27 mouse cellular contexts compared by ENCODE assay signal in genomic region chrX:121753010-121753409, GRCm38 (mm10).
DNase-seq lines count a peak whose midpoint lies in the region; ATAC-seq and TF ChIP-seq lines count a peak whose summit lies in the region.
"Had no signal": no experiment of that assay in that cellular context is flagged by ENCODE, and none has a peak within 500 bp of the region (broad histone marks: within the 10 kb centered on the region; RNA-seq: fewer than 3 reads in every experiment).

No protein-coding gene starts in this region.

- no peaks in the 10 kb centered on the region for H3K36me3 ChIP-seq in hindbrain, postnatal 0 days (ENCODE audit: insufficient read depth, low read length)
- no peaks in the 10 kb centered on the region for H3K36me3 ChIP-seq in hindbrain, embryonic 16.5 days (ENCODE audit: control insufficient read depth, insufficient read depth, low read length)
- H3K36me3 ChIP-seq in midbrain, postnatal 0 days (ENCODE audit: insufficient read depth, low read length) = no peaks in the 10 kb centered on the region
- H3K36me3 ChIP-seq in midbrain, embryonic 16.5 days (ENCODE audit: control insufficient read depth, insufficient read depth, low read length) = no peaks in the 10 kb centered on the region
- no peaks in the 10 kb centered on the region for H3K36me3 ChIP-seq in forebrain, embryonic 11.5 days (ENCODE audit: control insufficient read depth, insufficient read depth, low read length)
- H3K36me3 ChIP-seq in heart, embryonic 11.5 days (ENCODE audit: control insufficient read depth, insufficient read depth, low read length) = no peaks in the 10 kb centered on the region
- H3K36me3 ChIP-seq: embryonic facial prominence, embryonic 12.5 days; embryonic facial prominence, embryonic 15.5 days; forebrain, embryonic 12.5 days; forebrain, embryonic 15.5 days; G1E; heart, embryonic 13.5 days; intestine, embryonic 15.5 days had no signal

- no peak for TF ChIP-seq CTCF in hindbrain, postnatal 0 days (IDR thresholded peaks at IDR 0.05; ENCODE audit: low read depth)
- TF ChIP-seq CTCF in midbrain, postnatal 0 days (IDR thresholded peaks at IDR 0.05) = no peak

- H3K4me2 ChIP-seq in hindbrain, postnatal 0 days (ENCODE audit: low read depth, low read length) = no peak overlapping the region
- H3K4me2 ChIP-seq in hindbrain, embryonic 16.5 days (ENCODE audit: low read length) = no peak overlapping the region
- no peak overlapping the region for H3K4me2 ChIP-seq in midbrain, postnatal 0 days (ENCODE audit: low read depth, low read length, poor library complexity, severe bottlenecking)
- H3K4me2 ChIP-seq in midbrain, embryonic 16.5 days (ENCODE audit: low read length) = no peak overlapping the region
- H3K4me2 ChIP-seq in forebrain, embryonic 11.5 days (ENCODE audit: low read depth, low read length, severe bottlenecking) = no peak overlapping the region
- no peak overlapping the region for H3K4me2 ChIP-seq in heart, embryonic 11.5 days
- H3K4me2 ChIP-seq: embryonic facial prominence, embryonic 12.5 days; embryonic facial prominence, embryonic 15.5 days; forebrain, embryonic 12.5 days; forebrain, embryonic 15.5 days; heart, embryonic 13.5 days; hindbrain, embryonic 14.5 days; intestine, embryonic 15.5 days had no signal

- H3K27ac ChIP-seq in hindbrain, postnatal 0 days = no peak overlapping the region
- no peak overlapping the region for H3K27ac ChIP-seq in hindbrain, embryonic 16.5 days (ENCODE audit: low read depth, low read length)
- no peak overlapping the region for H3K27ac ChIP-seq in midbrain, postnatal 0 days (ENCODE audit: low read depth, low read length)
- H3K27ac ChIP-seq in midbrain, embryonic 16.5 days (ENCODE audit: low read length) = no peak overlapping the region
- H3K27ac ChIP-seq in forebrain, embryonic 11.5 days (ENCODE audit: low read depth, low read length) = no peak overlapping the region
- H3K27ac ChIP-seq in heart, embryonic 11.5 days (ENCODE audit: low read depth, low read length) = no peak overlapping the region
- H3K27ac ChIP-seq: embryonic facial prominence, embryonic 12.5 days; embryonic facial prominence, embryonic 15.5 days; forebrain, embryonic 12.5 days; forebrain, embryonic 15.5 days; heart, embryonic 13.5 days; hindbrain, embryonic 14.5 days; intestine, embryonic 15.5 days had no signal

- ATAC-seq in hindbrain, postnatal 0 days = no peak
- ATAC-seq in hindbrain, embryonic 16.5 days = no peak
- ATAC-seq in midbrain, postnatal 0 days (ENCODE audit: low FRiP score) = no peak
- ATAC-seq in midbrain, embryonic 16.5 days = no peak
- ATAC-seq in forebrain, embryonic 11.5 days (replicated peaks; ENCODE audit: low FRiP score) = no peak
- ATAC-seq in heart, embryonic 11.5 days (replicated peaks; ENCODE audit: insufficient number of reproducible peaks, low FRiP score, low TSS enrichment) = no peak
- ATAC-seq: forebrain, embryonic 15.5 days; intestine, embryonic 15.5 days; Patski had no signal

- no peaks in the 10 kb centered on the region for H3K27me3 ChIP-seq in hindbrain, postnatal 0 days (ENCODE audit: insufficient read depth, low read length)
- H3K27me3 ChIP-seq in hindbrain, embryonic 16.5 days (replicated peaks; ENCODE audit: control insufficient read depth, insufficient read depth, low read length) = no peaks in the 10 kb centered on the region
- no peaks in the 10 kb centered on the region for H3K27me3 ChIP-seq in midbrain, postnatal 0 days (ENCODE audit: insufficient read depth, low read length)
- no peaks in the 10 kb centered on the region for H3K27me3 ChIP-seq in midbrain, embryonic 16.5 days (ENCODE audit: control insufficient read depth, insufficient read depth, low read depth, low read length)
- no peaks in the 10 kb centered on the region for H3K27me3 ChIP-seq in forebrain, embryonic 11.5 days (ENCODE audit: control insufficient read depth, insufficient read depth, low read length)
- no peaks in the 10 kb centered on the region for H3K27me3 ChIP-seq in heart, embryonic 11.5 days (ENCODE audit: control insufficient read depth, insufficient read depth, low read length)
- H3K27me3 ChIP-seq: CH12.LX; embryonic facial prominence, embryonic 12.5 days; embryonic facial prominence, embryonic 15.5 days; forebrain, embryonic 12.5 days; forebrain, embryonic 15.5 days; heart, embryonic 13.5 days; intestine, embryonic 15.5 days had no signal

- no peaks in the 10 kb centered on the region for H3K4me1 ChIP-seq in hindbrain, postnatal 0 days (ENCODE audit: insufficient read depth, low read length)
- no peaks in the 10 kb centered on the region for H3K4me1 ChIP-seq in hindbrain, embryonic 16.5 days (ENCODE audit: control insufficient read depth, insufficient read depth, low read depth, low read length)
- no peaks in the 10 kb centered on the region for H3K4me1 ChIP-seq in midbrain, postnatal 0 days (ENCODE audit: insufficient read depth, low read length)
- no peaks in the 10 kb centered on the region for H3K4me1 ChIP-seq in midbrain, embryonic 16.5 days (ENCODE audit: control insufficient read depth, insufficient read depth, low read length)
- H3K4me1 ChIP-seq in forebrain, embryonic 11.5 days (replicated peaks; ENCODE audit: control insufficient read depth, insufficient read depth, low read length) = no peaks in the 10 kb centered on the region
- H3K4me1 ChIP-seq in heart, embryonic 11.5 days (ENCODE audit: control insufficient read depth, insufficient read depth, low read length) = no peaks in the 10 kb centered on the region
- H3K4me1 ChIP-seq: embryonic facial prominence, embryonic 12.5 days; embryonic facial prominence, embryonic 15.5 days; forebrain, embryonic 12.5 days; forebrain, embryonic 15.5 days; heart, embryonic 13.5 days; intestine, embryonic 15.5 days had no signal

- DNase-seq in hindbrain, postnatal 0 days (ENCODE audit: low spot score) = peak; percentile 1
- DNase-seq in midbrain, postnatal 0 days (ENCODE audit: low spot score) = peak; percentile 1
- peak; percentile 0 for DNase-seq in brain, adult 2 months (ENCODE audit: low read depth, low spot score)
- DNase-seq in forebrain, embryonic 11.5 days (ENCODE audit: low spot score) = no peak
- DNase-seq: adrenal gland, postnatal 10 days; adrenal gland, postnatal 36 days; B cell, adult 2 months; cerebellum, adult 11-12 months; cerebellum, adult 8-10 months; cerebellum, postnatal 14 days; gastrocnemius, postnatal 25 days; heart, adult 18-20 months; heart, postnatal 14 days; heart, postnatal 4 days had no signal

- no peaks in the 10 kb centered on the region for H3K9me3 ChIP-seq in hindbrain, postnatal 0 days (ENCODE audit: low read length)
- no peaks in the 10 kb centered on the region for H3K9me3 ChIP-seq in hindbrain, embryonic 16.5 days (ENCODE audit: control insufficient read depth, low read length)
- H3K9me3 ChIP-seq in midbrain, postnatal 0 days (ENCODE audit: low read length) = no peaks in the 10 kb centered on the region
- H3K9me3 ChIP-seq in midbrain, embryonic 16.5 days (replicated peaks; ENCODE audit: control insufficient read depth, low read length, poor library complexity, severe bottlenecking) = no peaks in the 10 kb centered on the region
- H3K9me3 ChIP-seq in forebrain, embryonic 11.5 days (ENCODE audit: control insufficient read depth, low read length) = no peaks in the 10 kb centered on the region
- H3K9me3 ChIP-seq in heart, embryonic 11.5 days (replicated peaks; ENCODE audit: control insufficient read depth, low read length) = no peaks in the 10 kb centered on the region
- H3K9me3 ChIP-seq: embryonic facial prominence, embryonic 12.5 days; embryonic facial prominence, embryonic 15.5 days; forebrain, embryonic 12.5 days; forebrain, embryonic 15.5 days; G1E; heart, embryonic 13.5 days; intestine, embryonic 15.5 days had no signal

- no peak overlapping the region for H3K9ac ChIP-seq in hindbrain, postnatal 0 days (replicated peaks; ENCODE audit: low read length)
- no peak overlapping the region for H3K9ac ChIP-seq in hindbrain, embryonic 16.5 days (ENCODE audit: low read depth, low read length)
- H3K9ac ChIP-seq in midbrain, postnatal 0 days (replicated peaks; ENCODE audit: low read length, poor library complexity, severe bottlenecking) = no peak overlapping the region
- no peak overlapping the region for H3K9ac ChIP-seq in midbrain, embryonic 16.5 days (ENCODE audit: low read depth, low read length)
- H3K9ac ChIP-seq in forebrain, embryonic 11.5 days (ENCODE audit: low read length) = no peak overlapping the region
- H3K9ac ChIP-seq in heart, embryonic 11.5 days (ENCODE audit: low read depth, low read length) = no peak overlapping the region
- H3K9ac ChIP-seq: embryonic facial prominence, embryonic 12.5 days; embryonic facial prominence, embryonic 15.5 days; forebrain, embryonic 12.5 days; forebrain, embryonic 15.5 days; heart, embryonic 13.5 days; hindbrain, embryonic 14.5 days; intestine, embryonic 15.5 days had no signal

- H3K4me3 ChIP-seq in hindbrain, postnatal 0 days (ENCODE audit: low read length) = no peak overlapping the region
- no peak overlapping the region for H3K4me3 ChIP-seq in hindbrain, embryonic 16.5 days (ENCODE audit: low read length)
- no peak overlapping the region for H3K4me3 ChIP-seq in midbrain, postnatal 0 days (ENCODE audit: low read depth, low read length)
- no peak overlapping the region for H3K4me3 ChIP-seq in midbrain, embryonic 16.5 days (ENCODE audit: low read depth, low read length)
- H3K4me3 ChIP-seq in forebrain, embryonic 11.5 days (ENCODE audit: low read depth, low read length) = no peak overlapping the region
- H3K4me3 ChIP-seq in heart, embryonic 11.5 days (ENCODE audit: low read depth, low read length) = no peak overlapping the region
- H3K4me3 ChIP-seq: embryonic facial prominence, embryonic 12.5 days; embryonic facial prominence, embryonic 15.5 days; forebrain, embryonic 12.5 days; forebrain, embryonic 15.5 days; heart, embryonic 13.5 days; intestine, embryonic 15.5 days had no signal
